ENCODE assay signal across 9 mouse cellular contexts in genomic region chr15:80266281-80266680, GRCm38 (mm10). TPM values are rescaled to one million over a fixed set of nuclear protein-coding genes. Genes with fewer than 3 reads are reported as not detected.
DNase-seq lines count a peak whose midpoint lies in the region; ATAC-seq and TF ChIP-seq lines count a peak whose summit lies in the region.
"Had no signal": no experiment of that assay in that cellular context is flagged by ENCODE, and none has a peak within 500 bp of the region (broad histone marks: within the 10 kb centered on the region; RNA-seq: fewer than 3 reads in every experiment).

No protein-coding gene starts in this region.

- DNase-seq in intestine, embryonic 14.5 days (ENCODE audit: low spot score): peak; percentile 83
- DNase-seq in adrenal gland, postnatal 10 days: peak; percentile 84
- DNase-seq in embryonic facial prominence, embryonic 10.5 days (ENCODE audit: low spot score): peak; percentile 77
- DNase-seq in heart, postnatal 0 days (ENCODE audit: low spot score): peak; percentile 69
- peak; percentile 86 to 87 for DNase-seq in layer of hippocampus, postnatal 10 days (ENCODE audit: low spot score in 2 of 2)
- DNase-seq in right cerebral cortex, postnatal 4 days: peak; percentile 85

- no peak for TF ChIP-seq EP300 in heart, postnatal 0 days (IDR thresholded peaks at IDR 0.05; ENCODE audit: low read depth)

- 0% methylated on average over 2 of the region's 2 CpGs for WGBS in intestine, embryonic 14.5 days
- WGBS in intestine, embryonic 15.5 days: 0% methylated on average over 2 of the region's 2 CpGs
- under 1% methylated on average over 2 of the region's 2 CpGs for WGBS in embryonic facial prominence, embryonic 10.5 days
- WGBS in heart, postnatal 0 days: 0% methylated on average over 2 of the region's 2 CpGs

- no peak for ATAC-seq in intestine, embryonic 14.5 days (replicated peaks; ENCODE audit: low FRiP score, low TSS enrichment, low read depth)
- ATAC-seq in intestine, embryonic 15.5 days: no peak
- ATAC-seq in heart, postnatal 0 days (ENCODE audit: insufficient read depth, low read depth): no peak
- ATAC-seq in megakaryocyte-erythroid progenitor cell, adult 5-6 weeks (replicated peaks; ENCODE audit: low FRiP score, low TSS enrichment, poor library complexity, severe bottlenecking): peak; percentile 52

- H3K4me1 ChIP-seq in intestine, embryonic 14.5 days (replicated peaks; ENCODE audit: control insufficient read depth, insufficient read depth, low read length): peaks cover 8% of the 10 kb centered on the region
- H3K4me1 ChIP-seq in intestine, embryonic 15.5 days (replicated peaks): peaks cover 14% of the 10 kb centered on the region
- peaks cover 25% of the 10 kb centered on the region for H3K4me1 ChIP-seq in embryonic facial prominence, embryonic 10.5 days
- H3K4me1 ChIP-seq in heart, postnatal 0 days (ENCODE audit: control insufficient read depth, insufficient read depth): peaks cover 11% of the 10 kb centered on the region; the same call in 1 of the 2 replicates

- TF ChIP-seq CTCF in heart, postnatal 0 days (IDR thresholded peaks at IDR 0.05; ENCODE audit: low read depth): peak; percentile 92

- peaks cover 4% of the 10 kb centered on the region; the same call in 1 of the 2 replicates for H3K9me3 ChIP-seq in intestine, embryonic 14.5 days (ENCODE audit: control insufficient read depth, low read length)
- no peaks in the 10 kb centered on the region for H3K9me3 ChIP-seq in intestine, embryonic 15.5 days
- peaks cover 7% of the 10 kb centered on the region for H3K9me3 ChIP-seq in embryonic facial prominence, embryonic 10.5 days
- 0 out of 2 replicates have a peak, but pooled peaks cover 3% of the 10 kb centered on the region for H3K9me3 ChIP-seq in heart, postnatal 0 days (replicated peaks; ENCODE audit: control insufficient read depth, low read length)

- H3K27me3 ChIP-seq in intestine, embryonic 14.5 days (replicated peaks; ENCODE audit: control insufficient read depth, insufficient read depth, low read length): no peaks in the 10 kb centered on the region
- no peaks in the 10 kb centered on the region for H3K27me3 ChIP-seq in intestine, embryonic 15.5 days (replicated peaks)
- H3K27me3 ChIP-seq in embryonic facial prominence, embryonic 10.5 days (replicated peaks; ENCODE audit: low read depth, poor library complexity, severe bottlenecking): no peaks in the 10 kb centered on the region
- no peaks in the 10 kb centered on the region for H3K27me3 ChIP-seq in heart, postnatal 0 days (ENCODE audit: control insufficient read depth, insufficient read depth, low read length)

- no peak overlapping the region for H3K9ac ChIP-seq in intestine, embryonic 14.5 days (ENCODE audit: low read length)
- H3K9ac ChIP-seq in intestine, embryonic 15.5 days: no peak overlapping the region
- H3K9ac ChIP-seq in heart, postnatal 0 days (replicated peaks; ENCODE audit: low read depth, low read length): no peak overlapping the region

- 0 out of 2 replicates have a peak, but pooled peaks cover under 1% of the 10 kb centered on the region for H3K36me3 ChIP-seq in intestine, embryonic 14.5 days (ENCODE audit: control insufficient read depth, insufficient read depth, low read length)
- H3K36me3 ChIP-seq in intestine, embryonic 15.5 days: no peaks in the 10 kb centered on the region
- H3K36me3 ChIP-seq in embryonic facial prominence, embryonic 10.5 days (replicated peaks): peaks cover 12% of the 10 kb centered on the region
- no peaks in the 10 kb centered on the region for H3K36me3 ChIP-seq in heart, postnatal 0 days (replicated peaks; ENCODE audit: control insufficient read depth, insufficient read depth, low read length)

- H3K4me3 ChIP-seq in intestine, embryonic 14.5 days (ENCODE audit: low read depth, low read length): no peak overlapping the region
- H3K4me3 ChIP-seq in intestine, embryonic 15.5 days (replicated peaks): no peak overlapping the region
- no peak overlapping the region for H3K4me3 ChIP-seq in embryonic facial prominence, embryonic 10.5 days
- no peak overlapping the region for H3K4me3 ChIP-seq in heart, postnatal 0 days (ENCODE audit: low read depth, low read length)

- H3K4me2 ChIP-seq in intestine, embryonic 14.5 days (ENCODE audit: low read length): no peak overlapping the region
- H3K4me2 ChIP-seq in intestine, embryonic 15.5 days (replicated peaks): no peak overlapping the region
- no peak overlapping the region for H3K4me2 ChIP-seq in heart, postnatal 0 days (ENCODE audit: low read depth, low read length)

- H3K27ac ChIP-seq in intestine, embryonic 14.5 days (ENCODE audit: low read depth): no peak overlapping the region
- H3K27ac ChIP-seq in intestine, embryonic 15.5 days: no peak overlapping the region
- no peak overlapping the region for H3K27ac ChIP-seq in embryonic facial prominence, embryonic 10.5 days (replicated peaks)
- no peak overlapping the region for H3K27ac ChIP-seq in heart, postnatal 0 days (ENCODE audit: low read depth)

RNA-seq across cellular contexts. Expression of gene Rps19bp1, which starts 2.2 kb away (rescaled TPM):
- polyA plus RNA-seq in intestine, embryonic 14.5 days (2014; fragmentation: Nextera tagmentation; extraction: Ambion mirVana): 67.2 and 69.6 TPM in 2 replicates
- polyA plus RNA-seq in intestine, embryonic 15.5 days (2015; fragmentation: Nextera tagmentation; extraction: Ambion mirVana): 55.4 and 56.0 TPM in 2 replicates
- 10 to 100 TPM; 33.0 to 37.6 TPM for total RNA-seq in adrenal gland, postnatal 10 days (2021)
- polyA plus RNA-seq in embryonic facial prominence, embryonic 10.5 days (2016; fragmentation: Nextera tagmentation; extraction: Ambion mirVana): 68.1 and 73.2 TPM in 2 replicates
- 13.7 and 21.6 TPM in 2 replicates for total RNA-seq in heart, postnatal 0 days (2014; rRNA removed; ENCODE audit: low replicate concordance)
- 34.7 and 35.8 TPM in 2 replicates for polyA plus RNA-seq in heart, postnatal 0 days (2015; fragmentation: Nextera tagmentation; extraction: Ambion mirVana)
- total RNA-seq in layer of hippocampus, postnatal 10 days (2021): 10 to 100 TPM; 39.9 to 42.2 TPM
- total RNA-seq in megakaryocyte-erythroid progenitor cell, adult 5-6 weeks (2014; fragmentation: Nextera tagmentation): 51.6 and 54.4 TPM in 2 replicates
- total RNA-seq in megakaryocyte-erythroid progenitor cell, adult 5-6 weeks (2017): 28.7 and 36.3 TPM in 2 replicates

RNA-seq across cellular contexts. Expression of gene Atf4, which starts 11.3 kb away (rescaled TPM):
- polyA plus RNA-seq in intestine, embryonic 14.5 days (2014; fragmentation: Nextera tagmentation; extraction: Ambion mirVana): 125 and 136 TPM in 2 replicates
- 138 and 143 TPM in 2 replicates for polyA plus RNA-seq in intestine, embryonic 15.5 days (2015; fragmentation: Nextera tagmentation; extraction: Ambion mirVana)
- total RNA-seq in adrenal gland, postnatal 10 days (2021): 100 to 1,000 TPM; 121 to 199 TPM
- polyA plus RNA-seq in embryonic facial prominence, embryonic 10.5 days (2016; fragmentation: Nextera tagmentation; extraction: Ambion mirVana): 104 and 111 TPM in 2 replicates
- total RNA-seq in heart, postnatal 0 days (2014; rRNA removed; ENCODE audit: low replicate concordance): 122 and 128 TPM in 2 replicates
- polyA plus RNA-seq in heart, postnatal 0 days (2015; fragmentation: Nextera tagmentation; extraction: Ambion mirVana): 63.5 and 65.0 TPM in 2 replicates
- 100 to 1,000 TPM; 102 to 108 TPM for total RNA-seq in layer of hippocampus, postnatal 10 days (2021)
- total RNA-seq in megakaryocyte-erythroid progenitor cell, adult 5-6 weeks (2014; fragmentation: Nextera tagmentation): 145 and 192 TPM in 2 replicates
- 292 and 318 TPM in 2 replicates for total RNA-seq in megakaryocyte-erythroid progenitor cell, adult 5-6 weeks (2017)

RNA-seq across cellular contexts. Expression of gene Cacna1i, which starts 20.8 kb away (rescaled TPM):
- polyA plus RNA-seq in intestine, embryonic 14.5 days (2014; fragmentation: Nextera tagmentation; extraction: Ambion mirVana): not detected in 2 replicates
- polyA plus RNA-seq in intestine, embryonic 15.5 days (2015; fragmentation: Nextera tagmentation; extraction: Ambion mirVana): not detected in 2 replicates
- total RNA-seq in adrenal gland, postnatal 10 days (2021): 1 to 10 TPM in 1 of 2 experiments, under 1 TPM in 1; 0.27 to 1.1 TPM
- 0.02 and 0.03 TPM in 2 replicates for polyA plus RNA-seq in embryonic facial prominence, embryonic 10.5 days (2016; fragmentation: Nextera tagmentation; extraction: Ambion mirVana)
- not detected in 2 replicates for total RNA-seq in heart, postnatal 0 days (2014; rRNA removed; ENCODE audit: low replicate concordance)
- not detected in 2 replicates for polyA plus RNA-seq in heart, postnatal 0 days (2015; fragmentation: Nextera tagmentation; extraction: Ambion mirVana)
- 10 to 100 TPM; 36.0 to 38.0 TPM for total RNA-seq in layer of hippocampus, postnatal 10 days (2021)
- total RNA-seq in megakaryocyte-erythroid progenitor cell, adult 5-6 weeks (2014; fragmentation: Nextera tagmentation): not detected in 2 replicates
- total RNA-seq in megakaryocyte-erythroid progenitor cell, adult 5-6 weeks (2017): not detected in 2 replicates
- polyA plus RNA-seq: lung, embryonic 16.5 days had no signal

RNA-seq across cellular contexts. Expression of gene AC140267.1, which starts 30.6 kb away (rescaled TPM):
- polyA plus RNA-seq in intestine, embryonic 14.5 days (2014; fragmentation: Nextera tagmentation; extraction: Ambion mirVana): not detected in 2 replicates
- not detected in 2 replicates for polyA plus RNA-seq in intestine, embryonic 15.5 days (2015; fragmentation: Nextera tagmentation; extraction: Ambion mirVana)
- 10 to 100 TPM in 1 of 2 experiments, 1 to 10 TPM in 1; 6.9 to 19.1 TPM for total RNA-seq in adrenal gland, postnatal 10 days (2021)
- polyA plus RNA-seq in embryonic facial prominence, embryonic 10.5 days (2016; fragmentation: Nextera tagmentation; extraction: Ambion mirVana): not detected in 2 replicates
- total RNA-seq in heart, postnatal 0 days (2014; rRNA removed; ENCODE audit: low replicate concordance): not detected in 2 replicates
- not detected in 2 replicates for polyA plus RNA-seq in heart, postnatal 0 days (2015; fragmentation: Nextera tagmentation; extraction: Ambion mirVana)
- 10 to 100 TPM; 21.1 to 23.0 TPM for total RNA-seq in layer of hippocampus, postnatal 10 days (2021)
- 5.6 and 6.5 TPM in 2 replicates for total RNA-seq in megakaryocyte-erythroid progenitor cell, adult 5-6 weeks (2014; fragmentation: Nextera tagmentation)
- not detected in 2 replicates for total RNA-seq in megakaryocyte-erythroid progenitor cell, adult 5-6 weeks (2017)
- polyA plus RNA-seq: lung, embryonic 16.5 days had no signal

RNA-seq across cellular contexts. Expression of gene Mief1, which starts 32.5 kb away (rescaled TPM):
- 32.0 and 38.8 TPM in 2 replicates for polyA plus RNA-seq in intestine, embryonic 14.5 days (2014; fragmentation: Nextera tagmentation; extraction: Ambion mirVana)
- 29.7 and 33.1 TPM in 2 replicates for polyA plus RNA-seq in intestine, embryonic 15.5 days (2015; fragmentation: Nextera tagmentation; extraction: Ambion mirVana)
- 10 to 100 TPM; 42.8 to 46.6 TPM for total RNA-seq in adrenal gland, postnatal 10 days (2021)
- polyA plus RNA-seq in embryonic facial prominence, embryonic 10.5 days (2016; fragmentation: Nextera tagmentation; extraction: Ambion mirVana): 44.4 and 44.5 TPM in 2 replicates
- total RNA-seq in heart, postnatal 0 days (2014; rRNA removed; ENCODE audit: low replicate concordance): 34.5 and 39.8 TPM in 2 replicates
- polyA plus RNA-seq in heart, postnatal 0 days (2015; fragmentation: Nextera tagmentation; extraction: Ambion mirVana): 17.0 and 17.8 TPM in 2 replicates
- total RNA-seq in layer of hippocampus, postnatal 10 days (2021): 10 to 100 TPM; 32.3 to 34.3 TPM
- total RNA-seq in megakaryocyte-erythroid progenitor cell, adult 5-6 weeks (2014; fragmentation: Nextera tagmentation): 29.0 and 36.7 TPM in 2 replicates
- total RNA-seq in megakaryocyte-erythroid progenitor cell, adult 5-6 weeks (2017): 21.2 and 25.8 TPM in 2 replicates

Comparison
In these comparisons a context has a peak if more than half of its experiments do, and no peak if none do; other contexts are left out.
1. RNA of gene Cacna1i, which starts 20.8 kb away (total RNA-seq): 36.0 to 38.0 TPM in layer of hippocampus, postnatal 10 days; 0.27 to 1.1 TPM in adrenal gland, postnatal 10 days, not detected in heart, postnatal 0 days and not detected in megakaryocyte-erythroid progenitor cell, adult 5-6 weeks; every median in the first group is over 10 times any median in the second.
2. Peak in every context shown above with its lines, with median percentiles within 50 percentile points of each other: DNase-seq.